Mouse (Mus musculus): ENCODE results near the gene Zfp704.

Zfp704 gene

DNA sequence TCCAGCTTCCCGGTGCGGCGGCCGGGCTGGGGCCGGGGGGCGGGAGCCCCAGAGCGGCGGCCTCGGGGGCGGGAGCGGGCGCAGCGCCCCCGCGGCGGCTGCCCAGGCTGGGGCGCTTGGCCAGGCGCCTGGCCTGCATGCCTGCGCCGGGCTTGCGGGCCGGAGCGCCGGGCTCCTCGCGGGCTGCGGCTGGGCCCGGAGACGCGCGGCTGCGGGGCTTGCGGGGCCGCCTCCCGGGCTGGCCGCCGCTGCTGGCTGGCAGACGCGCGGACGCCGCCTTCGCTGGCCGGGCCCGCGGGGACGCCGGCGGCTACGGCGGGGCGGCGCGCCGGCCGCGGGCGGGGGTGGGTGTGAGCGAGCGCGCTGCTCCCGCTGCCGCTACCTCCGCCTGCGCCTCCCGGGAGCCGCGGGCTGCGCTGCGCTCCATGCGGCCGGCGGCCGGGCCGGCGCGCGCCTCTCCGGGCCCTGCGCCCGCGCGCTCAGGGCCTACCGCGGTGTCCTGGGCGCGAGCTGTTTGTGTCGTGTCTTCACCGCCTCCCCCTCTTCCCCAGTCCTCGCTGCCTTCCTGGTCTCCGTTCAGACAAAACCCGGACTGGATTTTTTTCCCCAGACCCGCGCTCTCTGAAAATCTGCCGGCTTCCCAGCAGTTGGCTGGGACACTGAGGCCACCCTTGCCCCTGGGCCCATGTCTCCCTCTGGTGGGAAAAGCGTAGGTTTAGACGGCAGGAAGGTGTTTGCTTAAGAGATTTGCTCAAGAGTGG lies at the start of gene Zfp704:
Zfp704 (minus strand) TSS at position 505 of the 761 bp plus-strand sequence.
- DNase-seq: peak; percentile 93

- no peak for DNase-seq
These were observed 23.4 kb upstream of the Zfp704 start for GRCm38 (mm10) chr3:9633036-9634005.

DNA sequence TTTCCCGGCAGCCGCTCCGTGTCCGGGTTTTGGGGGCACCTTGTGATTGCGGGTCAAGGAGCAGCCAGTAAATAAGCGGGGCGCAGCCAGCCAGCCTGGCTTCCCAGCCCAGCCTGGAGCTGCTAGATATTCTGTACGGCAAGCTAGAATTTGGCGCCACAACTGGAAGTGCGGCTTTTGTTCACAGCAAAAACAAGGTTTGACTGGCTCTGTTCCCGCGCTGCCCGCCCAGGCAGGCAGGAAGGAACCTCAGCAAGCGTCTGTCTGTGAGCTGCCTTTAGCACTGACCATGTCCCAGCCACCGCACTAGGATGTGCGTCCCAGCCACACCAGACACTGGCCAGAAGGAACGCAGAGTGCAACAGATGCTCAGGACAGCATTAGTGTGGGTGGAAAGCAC lies 20.1 kb upstream of the Zfp704 start:
- peak; percentile 67 for DNase-seq

GRCm38 (mm10) chr3:9628041-9628440 lies 18.2 kb upstream of the Zfp704 start:
- DNase-seq: no peak

DNA sequence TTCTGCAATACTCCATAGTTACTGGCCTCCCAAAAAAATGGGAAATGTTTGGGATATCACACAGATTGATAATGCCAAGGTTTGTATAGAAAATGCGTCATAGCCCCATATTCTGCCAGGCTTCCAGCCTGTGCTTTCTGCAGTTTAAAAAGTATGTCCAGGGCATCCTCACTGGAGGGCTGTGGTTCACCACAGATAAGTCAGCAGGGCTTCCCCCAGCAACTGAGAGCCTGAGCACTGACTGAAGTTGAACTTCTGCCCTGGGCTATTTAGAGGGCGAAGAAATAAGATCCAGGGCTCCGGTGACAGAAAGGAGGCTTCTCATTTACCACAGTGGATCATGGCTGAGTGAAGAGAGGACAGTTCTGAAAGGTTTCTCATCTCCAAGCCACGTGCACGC lies 16.3 kb upstream of the Zfp704 start:
- DNase-seq: no peak

DNA sequence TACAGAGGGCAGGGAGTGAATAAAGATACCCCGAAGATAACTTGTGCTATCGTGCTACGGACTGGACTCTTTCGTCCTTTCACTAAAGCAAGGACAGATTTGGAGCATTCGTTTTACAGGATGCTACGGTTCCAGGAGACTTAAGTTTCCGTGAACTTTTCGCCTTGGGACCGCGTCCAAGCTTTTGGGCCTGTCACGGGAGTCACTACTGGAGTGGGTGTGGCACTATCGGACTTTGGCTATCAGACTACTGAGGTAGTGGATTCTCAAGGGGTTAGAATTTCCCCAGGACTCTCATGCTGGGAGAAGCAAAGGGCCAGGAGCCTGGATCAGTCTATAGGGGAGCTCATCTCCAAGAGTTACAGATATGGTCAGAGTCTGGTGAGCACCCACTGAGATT lies 10.7 kb upstream of the Zfp704 start:
- DNase-seq: peak; percentile 45

- no peak for DNase-seq
These were observed 9.8 kb upstream of the Zfp704 start for GRCm38 (mm10) chr3:9619562-9620275.

- DNase-seq: no peak
These were observed 7.2 kb upstream of the Zfp704 start for GRCm38 (mm10) chr3:9617101-9617500.

GRCm38 (mm10) chr3:9614676-9615075 lies 4.8 kb upstream of the Zfp704 start:
- no peak for DNase-seq

GRCm38 (mm10) chr3:9614011-9614410 lies 4.1 kb upstream of the Zfp704 start:
- no peak for DNase-seq

DNA sequence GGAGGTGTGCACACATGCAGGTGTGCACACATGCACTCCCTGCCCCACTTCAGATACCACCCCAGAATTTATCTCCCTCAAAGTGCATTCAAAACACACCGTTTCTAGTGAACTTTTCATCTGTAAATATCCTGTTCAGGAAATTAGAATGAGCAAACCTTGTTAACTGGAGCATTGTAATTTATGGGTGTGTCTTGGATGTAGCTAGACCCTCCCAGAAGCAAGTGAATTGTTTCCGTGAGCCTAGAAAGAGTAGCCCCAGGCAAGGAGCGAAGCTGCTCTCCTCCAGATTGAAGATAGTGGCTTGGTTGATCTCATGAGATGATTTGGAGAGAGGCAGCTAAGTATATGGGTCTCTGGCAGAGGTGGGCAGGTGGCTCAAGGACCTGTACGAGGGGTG lies 1.3 kb upstream of the Zfp704 start:
- DNase-seq: no peak

GRCm38 (mm10) chr3:9610426-9610825 lies 541 bp upstream of the Zfp704 start:
- DNase-seq: no peak

- DNase-seq: peak; percentile 71
These were observed 842 bp downstream of the Zfp704 start for GRCm38 (mm10) chr3:9608906-9609580.

- DNase-seq: peak; percentile 73
These were observed 1.4 kb downstream of the Zfp704 start for GRCm38 (mm10) chr3:9608441-9608905.

- no peak for DNase-seq
These were observed 2.2 kb downstream of the Zfp704 start for GRCm38 (mm10) chr3:9607686-9608085.

DNA sequence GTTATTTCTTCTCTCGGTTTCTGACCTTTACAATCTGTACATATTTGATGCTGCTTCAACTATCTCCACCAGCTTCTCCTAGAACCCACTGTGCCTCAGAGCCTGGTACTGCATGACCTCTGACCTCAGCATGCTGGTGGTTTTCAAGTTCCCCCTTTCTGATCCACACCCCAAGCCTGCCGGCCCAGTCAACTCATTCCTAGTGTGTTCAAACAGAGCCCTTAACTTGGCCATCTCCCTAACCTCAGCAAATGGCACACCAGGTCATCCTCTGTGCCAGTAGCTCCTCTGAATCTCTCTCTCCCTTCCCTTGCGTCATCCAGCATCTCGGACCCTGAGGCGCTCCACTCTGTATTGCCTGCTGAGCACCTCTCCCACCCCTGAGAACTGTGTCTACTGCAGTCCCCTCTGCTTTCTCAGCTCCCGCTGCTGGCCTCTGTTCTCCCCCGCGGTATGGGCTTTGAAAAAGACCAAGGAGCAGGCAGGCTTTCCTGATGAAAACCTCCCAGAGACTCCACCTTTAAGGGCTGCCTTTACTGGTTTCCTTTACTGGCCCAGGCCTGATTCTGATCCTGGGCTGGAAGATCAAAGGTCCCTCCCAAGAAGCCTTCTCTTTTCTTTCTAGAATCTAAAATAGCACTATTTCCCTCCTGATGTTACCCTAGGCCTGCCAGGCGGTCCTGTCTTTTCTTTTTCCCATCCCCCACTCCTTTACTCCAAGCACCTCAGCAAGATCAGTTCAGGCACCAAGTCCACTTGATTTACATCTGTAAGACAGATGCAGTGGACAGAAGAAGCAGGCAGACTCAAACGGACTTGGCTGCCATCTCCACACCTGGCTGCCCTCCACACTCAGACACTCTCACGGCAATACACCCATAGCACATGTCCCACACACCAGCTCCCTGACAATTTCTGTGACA lies 3.8 kb downstream of the Zfp704 start:
- no peak for DNase-seq

GRCm38 (mm10) chr3:9604941-9605340 lies 4.9 kb downstream of the Zfp704 start:
- DNase-seq: no peak

DNA sequence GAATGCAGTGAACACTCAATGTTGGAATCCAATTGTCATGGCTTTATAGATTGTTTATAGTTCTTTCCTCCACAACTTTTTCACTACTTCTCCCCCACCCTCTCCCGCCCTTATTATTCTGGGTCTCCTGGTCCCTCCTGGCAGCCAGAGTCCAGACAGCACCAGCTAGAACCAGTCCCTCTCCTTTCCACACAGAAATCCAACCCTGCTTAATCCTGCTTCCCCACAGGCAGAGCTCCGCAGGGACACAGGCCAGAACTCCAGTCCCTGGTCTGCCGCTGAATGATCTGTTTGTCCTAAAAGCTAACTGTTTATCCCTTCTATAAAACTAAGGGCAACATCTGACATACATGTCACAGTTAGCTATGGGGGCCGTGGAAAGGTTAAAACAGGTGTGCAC lies 6.0 kb downstream of the Zfp704 start:
- peak; percentile 66 for DNase-seq

DNA sequence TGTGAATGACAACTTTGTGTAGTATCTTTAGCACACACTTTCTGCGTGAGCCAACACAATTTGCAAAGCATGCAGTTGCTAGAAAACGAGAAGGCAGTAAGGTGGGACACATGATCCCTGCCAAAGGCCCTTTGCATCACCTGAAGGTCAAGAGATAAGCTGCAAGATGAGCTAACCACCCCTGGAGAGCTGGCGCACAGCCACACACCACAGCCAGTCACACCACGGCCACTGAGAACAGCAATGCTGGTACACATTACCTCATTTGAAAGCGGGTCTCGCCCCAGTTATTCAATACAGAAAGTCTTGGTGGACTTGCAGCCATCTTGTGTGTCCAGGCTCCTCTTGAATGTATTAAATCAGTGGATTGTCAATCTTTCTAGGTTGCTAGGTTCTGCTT lies 9.3 kb downstream of the Zfp704 start:
- DNase-seq: no peak

GRCm38 (mm10) chr3:9599738-9600410 lies 10.0 kb downstream of the Zfp704 start:
- DNase-seq: peak; percentile 77

GRCm38 (mm10) chr3:9598061-9598460 lies 11.8 kb downstream of the Zfp704 start:
- DNase-seq: no peak
